Mouse (Mus musculus) cerebellum, adult 2 months (tissue): ENCODE measurements around the gene Tspyl2.

ENCODE experiments used
- CTCF ChIP-seq: fragments of 200-500 bp; IDR thresholded peaks from 2 replicates; pipeline ENCODE4 v1.5.1; 2011; ENCODE audit warnings: low read depth, mild to moderate bottlenecking, control low read depth, low read length, moderate library complexity, borderline replicate concordance; ENCODE audit not compliant: insufficient read depth
- POLR2A ChIP-seq: fragments of 200-500 bp; IDR thresholded peaks from 2 replicates; pipeline ENCODE4 v1.6.1; 2011; ENCODE audit warnings: low read length, control low read depth, borderline replicate concordance; ENCODE audit not compliant: insufficient read depth

- TF ChIP-seq CTCF (no peak), POLR2A (no peak)
These were observed 4.4 kb upstream of the Tspyl2 start for GRCm38 (mm10) chrX:152346587-152346986.
